Mouse (Mus musculus) gastrocnemius, postnatal 36 days (tissue): ENCODE results near the gene Ranbp17. TPM values are rescaled to one million over a fixed set of nuclear protein-coding genes. Genes with fewer than 3 reads are reported as not detected.
"Not testable (repeated sequence)": the region's sequence is repeated elsewhere in the genome, so short reads cannot be mapped to it uniquely, and the experiment has no call there.

Experiments
- DNase-seq, 2 experiments: peaks; one replicate each; pipeline ENCODE4 v3.0.0; 2022
- intact Hi-C: fragments of 180-260 bp; cut with DNase I; formaldehyde crosslinking; loops from one replicate; pipeline ENCODE4 v1.15.1; 2025
- long read RNA-seq, 2 experiments: library from polyadenylated mRNA; stranded (forward); transcript quantifications; one replicate each; pipeline ENCODE4 v2.0.0; 2021
- total RNA-seq, 2 experiments: library from RNA; stranded (reverse); gene quantifications; 2 replicates each; pipeline ENCODE4 v1.2.3; 2021

Gene Ranbp17
- total RNA-seq: under 1 TPM; 0.46 to 0.62 TPM
- long read RNA-seq, experiment 1: 0 reads
- long read RNA-seq, experiment 2: 0 reads

- peak; percentile 16 to 20 for DNase-seq
Measured at GRCm38 (mm10) chr11:33513376-33513991, at the start of gene Ranbp17. TSS of gene Ranbp17 (minus strand) at chr11:33513746.

DNA sequence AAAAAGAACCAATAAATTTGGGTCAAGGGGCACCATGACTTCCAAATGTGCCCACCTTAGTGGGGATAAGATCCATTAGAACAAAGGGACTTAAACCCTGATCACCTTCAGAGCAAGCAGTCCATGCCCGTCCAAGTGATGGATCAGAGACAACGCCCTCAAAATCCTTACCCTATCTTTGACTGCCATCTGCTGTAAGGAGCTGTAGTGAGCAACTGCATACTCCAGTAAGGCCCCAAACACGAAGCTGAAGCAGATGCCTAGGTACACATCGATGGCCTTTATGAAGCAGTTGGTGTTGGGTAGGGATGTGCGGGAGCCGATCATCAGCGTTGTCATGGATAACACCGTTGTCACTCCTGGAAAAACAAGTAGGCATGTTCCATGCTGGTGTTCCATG is 40.6 kb upstream of the Ranbp17 start:
- intact Hi-C loops: no loop called here
- DNase-seq: no peak

More at GRCm38 (mm10) chr11:33513376-33513991, at the start of gene Ranbp17:
- intact Hi-C loops: no loop called here

- intact Hi-C loops: no loop called here
- DNase-seq: no peak
Measured at GRCm38 (mm10) chr11:33550861-33551560, 37.5 kb upstream of the Ranbp17 start.

- intact Hi-C loops: loop anchor here (1.0 kb wide), 1 partner anchor 19 kb away; no protein-coding TSS in a partner anchor
- DNase-seq: no peak
Measured at GRCm38 (mm10) chr11:33547386-33547785, 33.8 kb upstream of the Ranbp17 start.

- intact Hi-C loops: no loop called here
- no peak for DNase-seq
Measured at GRCm38 (mm10) chr11:33544945-33545344, 31.4 kb upstream of the Ranbp17 start.

DNA sequence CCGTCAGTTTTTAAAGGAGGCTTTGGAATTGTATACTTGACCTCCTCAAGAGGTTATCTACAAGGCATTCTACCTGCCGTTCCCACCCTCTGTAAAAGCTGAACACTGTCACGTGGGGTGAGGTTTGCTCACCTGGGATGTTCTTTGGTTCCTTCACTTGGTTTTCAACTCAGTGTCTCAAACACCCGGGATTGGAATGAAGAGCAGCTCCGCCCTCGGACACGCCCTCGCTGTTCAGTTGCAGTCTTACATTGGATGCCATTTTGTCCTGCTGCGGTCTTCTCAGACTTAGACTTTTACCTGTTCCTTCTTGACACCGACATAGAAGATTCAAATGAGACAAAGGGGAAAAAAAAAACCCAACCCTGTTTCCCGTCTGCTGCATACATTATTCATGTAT is 30.6 kb upstream of the Ranbp17 start:
- intact Hi-C loops: no loop called here
- no peak for DNase-seq

DNA sequence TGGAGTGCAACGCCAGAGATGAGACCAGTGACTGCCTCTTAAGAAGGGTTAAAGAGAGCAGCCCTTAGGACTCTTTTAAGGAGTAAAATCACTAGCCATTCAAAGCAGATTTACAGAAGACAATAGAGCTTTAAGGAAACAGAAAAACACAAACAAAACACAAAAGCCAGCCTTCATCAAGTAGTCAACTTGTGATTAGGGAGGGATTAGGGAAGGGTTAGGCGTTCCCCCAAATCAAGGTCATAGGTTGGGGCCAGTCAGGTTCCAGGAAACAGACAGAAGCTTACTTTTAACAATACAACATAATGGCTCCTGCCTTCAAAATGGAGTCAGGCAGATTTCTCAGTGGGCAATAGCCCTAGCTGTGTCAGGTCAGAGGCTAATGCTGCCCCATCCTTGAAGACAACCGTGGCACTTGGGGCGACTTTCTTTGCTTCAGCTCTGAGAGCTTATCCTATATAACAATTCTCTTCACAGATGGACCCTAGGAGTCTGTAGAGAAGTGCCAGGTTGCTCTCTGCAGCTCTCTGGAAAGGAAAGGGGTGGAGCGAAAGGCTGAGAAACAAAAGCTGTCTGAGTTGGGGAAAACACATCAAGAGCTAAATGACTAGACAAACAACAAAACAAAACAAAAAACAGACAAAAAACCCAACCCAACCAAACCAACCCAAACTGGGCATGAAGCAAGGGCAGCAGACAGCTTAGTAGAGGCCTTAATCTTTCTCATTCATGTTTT is 24.0 kb upstream of the Ranbp17 start:
- intact Hi-C loops: no loop called here

DNA sequence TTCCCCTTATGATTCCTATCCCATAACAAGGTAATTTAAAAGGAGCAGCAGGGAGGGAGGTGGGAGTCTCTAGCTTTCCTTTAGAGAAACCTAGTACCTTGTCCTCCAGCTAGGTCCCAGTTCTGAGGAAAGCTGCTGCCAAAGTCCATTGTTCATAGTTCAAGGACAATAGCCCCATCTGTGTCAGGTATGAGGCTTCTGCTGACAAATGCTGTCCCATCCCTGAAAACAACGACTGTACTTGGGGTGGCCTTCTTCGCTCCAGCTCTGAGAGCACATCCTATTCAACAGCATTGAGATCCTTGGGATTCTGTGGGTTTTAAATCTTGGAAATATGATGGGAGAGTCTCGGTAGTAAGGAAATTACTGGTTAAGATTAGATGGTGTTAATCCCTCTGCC is 23.1 kb upstream of the Ranbp17 start:
- intact Hi-C loops: no loop called here
- DNase-seq: no peak

More for the DNA sequence above, 24.0 kb upstream of the Ranbp17 start:
- no peak for DNase-seq

GRCm38 (mm10) chr11:33534541-33534940 is 21.0 kb upstream of the Ranbp17 start:
- no peak for DNase-seq
- intact Hi-C loops: no loop called here

- no peak for DNase-seq
Measured at GRCm38 (mm10) chr11:33533577-33533976, 20.0 kb upstream of the Ranbp17 start.

DNA sequence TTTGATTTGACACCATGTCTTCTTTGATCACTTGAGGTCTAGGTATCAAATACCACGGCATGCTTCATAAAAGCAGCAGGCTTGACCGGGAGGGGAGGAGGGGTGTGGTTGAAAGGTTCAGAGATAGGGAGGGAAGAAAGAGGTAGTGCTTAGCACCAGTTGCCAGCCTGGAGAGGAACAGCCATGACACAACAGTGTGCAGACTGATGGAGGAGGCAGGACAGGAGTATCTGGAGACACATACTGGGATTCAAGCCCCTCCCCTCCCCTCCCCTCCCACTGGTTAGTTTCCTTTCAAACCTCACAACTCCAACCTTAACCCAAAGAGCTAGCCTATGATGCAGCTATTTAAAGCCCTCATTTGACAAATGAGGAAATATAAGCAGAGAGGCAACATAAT is 16.0 kb upstream of the Ranbp17 start:
- intact Hi-C loops: no loop called here
- no peak for DNase-seq

More at GRCm38 (mm10) chr11:33533577-33533976, 20.0 kb upstream of the Ranbp17 start:
- intact Hi-C loops: no loop called here

DNA sequence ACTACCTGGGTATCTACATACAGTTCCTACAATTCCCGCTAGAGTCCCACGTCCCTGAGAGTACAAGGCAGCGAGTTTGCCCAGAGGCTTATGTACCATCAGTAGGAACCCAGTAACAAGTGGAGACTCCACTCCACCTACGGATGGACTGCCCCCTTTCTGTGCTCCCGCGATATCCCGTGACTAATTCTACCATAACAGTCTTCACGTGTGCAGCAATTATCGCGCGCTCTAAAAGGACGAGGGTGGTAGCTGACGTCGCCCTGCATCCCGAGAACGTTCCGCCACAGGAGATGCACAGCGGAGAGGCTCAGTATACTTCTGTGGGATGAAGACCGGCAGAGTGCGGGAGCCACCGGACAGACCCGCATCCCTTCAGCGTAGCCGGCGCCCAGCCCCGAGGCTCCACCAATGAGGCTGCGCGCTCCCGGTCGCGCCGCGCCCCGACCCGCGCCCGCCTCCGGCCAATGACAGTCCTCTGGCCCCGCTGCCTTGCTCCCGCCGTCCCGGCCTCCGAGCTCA is 631 bp downstream of the Ranbp17 start:
- DNase-seq: peak; percentile 34 to 38
- intact Hi-C loops: no loop called here

- DNase-seq: no peak
- intact Hi-C loops: no loop called here
Measured at GRCm38 (mm10) chr11:33509401-33509800, 4.1 kb downstream of the Ranbp17 start.

DNA sequence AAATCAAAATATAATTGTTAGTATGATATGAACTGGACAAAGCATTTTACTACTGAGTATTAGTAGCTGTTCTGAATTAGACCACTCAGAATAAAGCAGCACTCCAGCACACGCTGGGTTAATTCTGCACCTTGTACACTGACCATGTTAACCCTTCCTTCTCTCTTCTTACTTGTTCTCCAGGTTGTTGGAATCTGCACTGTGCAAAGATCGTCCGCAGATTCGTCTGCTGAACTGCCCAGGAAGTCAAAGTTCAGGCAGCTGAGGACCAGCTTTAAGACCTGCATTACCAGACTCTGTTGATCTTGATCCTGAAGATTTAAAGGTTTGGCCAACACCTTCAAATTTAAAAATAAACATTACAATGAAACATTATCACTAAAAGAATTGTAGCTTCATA is 27.8 kb downstream of the Ranbp17 start:
- intact Hi-C loops: no loop called here
- DNase-seq: no peak

DNA sequence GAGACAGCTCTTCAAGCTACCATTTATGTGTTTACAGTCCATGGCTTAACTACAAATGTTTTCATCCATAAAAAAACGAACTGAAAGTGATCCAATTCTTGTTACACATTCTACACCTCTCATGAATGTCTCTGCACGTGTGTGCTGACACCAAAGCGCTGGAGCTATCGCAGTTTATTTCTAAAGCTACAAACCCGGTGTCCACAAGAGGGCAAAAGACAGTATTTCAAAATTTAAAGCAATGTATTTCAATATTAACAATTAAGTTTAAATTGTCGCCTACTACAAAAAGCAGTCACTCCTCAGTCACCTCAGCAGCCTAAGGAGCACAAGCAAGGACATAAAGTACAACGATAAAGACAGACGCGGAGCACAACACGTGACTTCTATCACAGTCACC is 33.1 kb downstream of the Ranbp17 start:
- intact Hi-C loops: no loop called here
- no peak for DNase-seq

DNA sequence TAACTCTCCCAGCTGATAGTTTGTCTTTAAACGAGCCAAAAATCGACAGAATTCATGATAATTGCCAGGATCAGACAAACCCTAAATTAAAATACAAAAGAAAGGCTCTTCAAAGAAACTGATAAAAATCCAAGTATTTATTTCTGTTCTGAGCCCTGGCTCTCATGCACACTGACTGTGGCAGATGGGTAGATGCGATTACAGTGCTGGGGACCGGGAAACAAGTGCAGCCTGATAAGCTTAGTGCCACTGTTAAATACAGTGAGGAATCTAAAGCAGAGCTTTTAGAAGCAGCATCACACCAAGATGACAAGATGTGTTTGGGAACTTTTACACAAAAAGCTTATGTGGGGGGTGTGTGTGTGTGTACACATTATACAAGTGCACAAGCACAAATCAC is 34.3 kb downstream of the Ranbp17 start:
- no peak for DNase-seq
- intact Hi-C loops: no loop called here

GRCm38 (mm10) chr11:33476634-33477033 is 36.9 kb downstream of the Ranbp17 start:
- intact Hi-C loops: no loop called here
- DNase-seq: no peak

GRCm38 (mm10) chr11:33461172-33461571 is 52.4 kb downstream of the Ranbp17 start:
- intact Hi-C loops: no loop called here
- DNase-seq: no peak

GRCm38 (mm10) chr11:33454069-33454468 is 59.5 kb downstream of the Ranbp17 start:
- no peak for DNase-seq
- intact Hi-C loops: no loop called here

- no peak for DNase-seq
- intact Hi-C loops: no loop called here
Measured at GRCm38 (mm10) chr11:33433813-33434212, 79.7 kb downstream of the Ranbp17 start.

DNA sequence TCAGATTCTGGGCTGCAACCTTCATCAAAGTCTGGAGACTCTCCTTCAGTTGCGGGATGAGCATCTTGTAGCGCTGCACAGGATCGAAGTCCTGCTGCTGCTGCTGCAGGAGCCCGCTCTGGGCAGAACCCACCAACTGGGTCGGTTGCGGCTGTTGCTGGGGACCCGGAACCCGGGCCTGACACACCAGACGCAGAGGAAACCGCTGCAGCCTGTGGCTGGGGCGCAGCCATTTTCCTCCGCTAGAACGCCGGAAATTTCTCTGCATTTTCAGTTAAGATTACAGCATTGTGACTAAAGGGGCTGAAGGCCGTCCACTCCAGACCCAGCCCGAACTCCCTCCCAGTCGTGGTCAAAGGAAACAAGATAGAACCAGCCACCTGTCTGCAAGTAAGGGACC is 85.3 kb downstream of the Ranbp17 start:
- DNase-seq, intact Hi-C loops: not testable (repeated sequence)
